ENCODE assay signal across 23 mouse cellular contexts in the genomic region with DNA sequence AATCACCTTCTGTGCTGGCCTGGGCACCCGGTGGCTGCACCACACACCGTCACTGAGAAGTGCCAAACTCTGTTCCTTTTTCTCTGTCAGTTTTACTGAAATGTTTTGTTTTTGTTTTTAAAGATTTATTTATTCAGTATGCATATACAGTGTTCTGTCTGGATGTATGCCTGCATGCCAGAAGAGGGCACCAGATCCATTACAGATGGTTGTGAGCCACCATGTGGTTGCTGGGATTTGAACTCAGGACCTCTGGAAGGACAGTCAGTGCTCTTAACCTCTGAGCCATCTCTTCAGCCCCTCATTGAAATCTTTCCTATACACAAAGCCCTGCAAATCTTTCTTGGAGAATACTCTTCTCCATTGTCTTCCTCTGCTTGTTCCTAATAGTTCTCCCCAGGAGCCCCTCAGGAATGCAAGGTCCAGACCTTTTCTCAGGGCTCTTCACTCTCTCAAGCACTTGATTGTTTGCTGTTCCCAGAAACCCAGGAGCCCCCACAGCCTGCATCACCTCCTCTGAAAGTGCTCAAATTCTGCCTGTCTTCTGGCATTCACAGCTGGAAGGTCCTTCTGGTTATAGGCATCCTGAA. TPM values are rescaled to one million over a fixed set of nuclear protein-coding genes. Genes with fewer than 3 reads are reported as not detected.
DNase-seq lines count a peak whose midpoint lies in the region; ATAC-seq and TF ChIP-seq lines count a peak whose summit lies in the region.
"Had no signal": no experiment of that assay in that cellular context is flagged by ENCODE, and none has a peak within 500 bp of the region (broad histone marks: within the 10 kb centered on the region; RNA-seq: fewer than 3 reads in every experiment).

No protein-coding gene starts in this region.

- H3K27ac ChIP-seq in intestine, postnatal 0 days (ENCODE audit: low read depth, low read length): no peak overlapping the region
- H3K27ac ChIP-seq in intestine, embryonic 16.5 days (ENCODE audit: low read length): no peak overlapping the region
- no peak overlapping the region for H3K27ac ChIP-seq in liver, embryonic 14.5 days
- no peak overlapping the region for H3K27ac ChIP-seq in liver, embryonic 11.5 days (ENCODE audit: low read depth, low read length)
- H3K27ac ChIP-seq in CH12.LX (ENCODE audit: insufficient read depth, low read depth) (no peak overlapping the region), MEL (ENCODE audit: control insufficient read depth, low read depth, low read length) (no peak overlapping the region)
- H3K27ac ChIP-seq: embryonic facial prominence, embryonic 10.5 days; forebrain, embryonic 13.5 days; heart, embryonic 10.5 days; hindbrain, embryonic 13.5 days had no signal

- H3K79me2 ChIP-seq in CH12.LX (replicated peaks; ENCODE audit: control insufficient read depth, extremely low read depth, insufficient read depth, poor library complexity, severe bottlenecking): no peaks in the 10 kb centered on the region
- H3K79me2 ChIP-seq in MEL (ENCODE audit: control insufficient read depth, insufficient read depth, low read length, poor library complexity): no peaks in the 10 kb centered on the region

- TF ChIP-seq CTCF in intestine, postnatal 0 days (IDR thresholded peaks at IDR 0.05; ENCODE audit: low read depth): peak; percentile 50
- TF ChIP-seq CTCF in liver, embryonic 14.5 days (IDR thresholded peaks at IDR 0.05; ENCODE audit: low read depth): peak; percentile 11; the same call in 1 of the 2 replicates
- TF ChIP-seq CTCF in CH12.LX (conservative IDR thresholded peaks at IDR 0.05 in 1 of 2, IDR thresholded peaks at IDR 0.05 in 1 of 2; ENCODE audit: low read depth in 2 of 2, low read length in 2 of 2): peak in 1 of 2 experiments; percentile 45; a peak in 2 of 4 replicates
- TF ChIP-seq CTCF in MEL (IDR thresholded peaks at IDR 0.05 in 2 of 3, conservative IDR thresholded peaks at IDR 0.05 in 1 of 3; ENCODE audit: control insufficient read depth in 1 of 3, insufficient read depth in 1 of 3, low read depth in 2 of 3, low read length in 3 of 3, poor library complexity in 1 of 3, severe bottlenecking in 1 of 3): peak in 1 of 3 experiments; percentile 47; a peak in 2 of 6 replicates

- 72% methylated on average over 2 of the region's 2 CpGs for WGBS in intestine, postnatal 0 days
- 72% methylated on average over 2 of the region's 2 CpGs for WGBS in intestine, embryonic 16.5 days
- 53% methylated on average over 2 of the region's 2 CpGs for WGBS in liver, embryonic 14.5 days (ENCODE audit: insufficient replicate concordance)
- WGBS in liver, embryonic 11.5 days: 74% methylated on average over 2 of the region's 2 CpGs

- no peak for DNase-seq in liver, embryonic 14.5 days (ENCODE audit: low read depth in 3 of 3, low spot score in 3 of 3)
- DNase-seq in liver, embryonic 11.5 days (ENCODE audit: low spot score): no peak
- no peak for DNase-seq in CH12.LX (ENCODE audit: extremely low read depth)
- no peak for DNase-seq in MEL (ENCODE audit: low read depth, low spot score)
- no peak for DNase-seq in adrenal gland, adult 2 months
- DNase-seq in retina, postnatal 1 day: no peak
- DNase-seq: adrenal gland, adult 8-10 months; adrenal gland, postnatal 36 days; cerebellum, adult 2 months; cerebellum, postnatal 10 days; gastrocnemius, postnatal 36 days; heart, adult 11 months; heart, postnatal 10 days; heart, postnatal 4 days had no signal

- no peak overlapping the region for H3K9ac ChIP-seq in intestine, postnatal 0 days (ENCODE audit: low read depth, low read length)
- H3K9ac ChIP-seq in intestine, embryonic 16.5 days (ENCODE audit: low read depth, low read length): no peak overlapping the region
- H3K9ac ChIP-seq in liver, embryonic 14.5 days (replicated peaks): no peak overlapping the region
- no peak overlapping the region for H3K9ac ChIP-seq in liver, embryonic 11.5 days (ENCODE audit: low read depth, low read length)
- no peak overlapping the region for H3K9ac ChIP-seq in CH12.LX (ENCODE audit: insufficient read depth, low read depth)
- no peak overlapping the region for H3K9ac ChIP-seq in MEL (ENCODE audit: control insufficient read depth, low read depth, low read length, poor library complexity, severe bottlenecking)
- H3K9ac ChIP-seq: forebrain, embryonic 13.5 days; hindbrain, embryonic 13.5 days had no signal

- no peak overlapping the region for H3K4me2 ChIP-seq in intestine, postnatal 0 days (replicated peaks; ENCODE audit: low read depth)
- H3K4me2 ChIP-seq in intestine, embryonic 16.5 days (ENCODE audit: low read depth, low read length): no peak overlapping the region
- no peak overlapping the region for H3K4me2 ChIP-seq in liver, embryonic 14.5 days (ENCODE audit: low read depth)
- no peak overlapping the region for H3K4me2 ChIP-seq in liver, embryonic 11.5 days
- no peak overlapping the region for H3K4me2 ChIP-seq in CH12.LX (ENCODE audit: insufficient read depth, low read depth, poor library complexity, severe bottlenecking)
- H3K4me2 ChIP-seq: forebrain, embryonic 13.5 days; hindbrain, embryonic 13.5 days had no signal

- in situ Hi-C loops in CH12.LX (cut with MboI; ENCODE audit: low pct_ligation_motif_present, low pct_unique_long_range_greater_than_20kb, low sequenced_read_pairs): no loop called here

- no peak for ATAC-seq in intestine, postnatal 0 days
- ATAC-seq in intestine, embryonic 16.5 days: no peak
- ATAC-seq in liver, embryonic 14.5 days (ENCODE audit: insufficient read depth): no peak
- ATAC-seq in liver, embryonic 11.5 days (replicated peaks; ENCODE audit: low FRiP score): no peak
- ATAC-seq: forebrain, embryonic 13.5 days had no signal

- dilution Hi-C loops in CH12.LX (cut with MboI; ENCODE audit: extremely low pct_ligation_motif_present, extremely low pct_unique_long_range_greater_than_20kb, low sequenced_read_pairs): no loop called here

- no peaks in the 10 kb centered on the region for H3K4me1 ChIP-seq in intestine, postnatal 0 days (replicated peaks; ENCODE audit: control insufficient read depth, insufficient read depth, low read length)
- no peaks in the 10 kb centered on the region for H3K4me1 ChIP-seq in intestine, embryonic 16.5 days (ENCODE audit: control insufficient read depth, insufficient read depth, low read length)
- no peaks in the 10 kb centered on the region for H3K4me1 ChIP-seq in liver, embryonic 14.5 days (replicated peaks; ENCODE audit: control insufficient read depth in 2 of 2, insufficient read depth in 2 of 2, low read length in 1 of 2)
- H3K4me1 ChIP-seq in liver, embryonic 11.5 days (replicated peaks; ENCODE audit: control insufficient read depth, insufficient read depth, low read length): no peaks in the 10 kb centered on the region
- H3K4me1 ChIP-seq in CH12.LX (ENCODE audit: control insufficient read depth in 1 of 2, insufficient read depth in 2 of 2): no peaks in the 10 kb centered on the region
- H3K4me1 ChIP-seq in MEL (ENCODE audit: control insufficient read depth in 1 of 2, insufficient read depth in 2 of 2, low read length in 2 of 2): no peaks in the 10 kb centered on the region
- H3K4me1 ChIP-seq: embryonic facial prominence, embryonic 10.5 days; forebrain, embryonic 13.5 days; heart, embryonic 10.5 days; hindbrain, embryonic 13.5 days had no signal

- TF ChIP-seq POLR2A in CH12.LX (IDR thresholded peaks at IDR 0.05; ENCODE audit: low read depth, low read length) (no peak), MEL (IDR thresholded peaks at IDR 0.05; ENCODE audit: control insufficient read depth in 1 of 2, insufficient read depth in 1 of 2, low read depth in 1 of 2, low read length in 2 of 2, poor library complexity in 1 of 2) (no peak)

- TF ChIP-seq RAD21 in CH12.LX (IDR thresholded peaks at IDR 0.05; ENCODE audit: low read depth, low read length): peak; percentile 36
- peak; percentile 47 for TF ChIP-seq RAD21 in MEL (IDR thresholded peaks at IDR 0.05; ENCODE audit: low read depth, low read length)

- peaks cover 3% of the 10 kb centered on the region; the same call in 1 of the 2 replicates for H3K9me3 ChIP-seq in intestine, postnatal 0 days (ENCODE audit: control insufficient read depth)
- H3K9me3 ChIP-seq in intestine, embryonic 16.5 days (ENCODE audit: control insufficient read depth, low read length): peaks cover 8% of the 10 kb centered on the region; the same call in 1 of the 2 replicates
- H3K9me3 ChIP-seq in liver, embryonic 14.5 days (ENCODE audit: control insufficient read depth, low read length): no peaks in the 10 kb centered on the region
- H3K9me3 ChIP-seq in liver, embryonic 11.5 days (ENCODE audit: control insufficient read depth, low read length): no peaks in the 10 kb centered on the region; the same call in 1 of the 2 replicates
- H3K9me3 ChIP-seq in CH12.LX (replicated peaks; ENCODE audit: low read length) (peaks cover 29% of the 10 kb centered on the region), MEL (replicated peaks; ENCODE audit: insufficient read depth, low read length) (no peaks in the 10 kb centered on the region)
- H3K9me3 ChIP-seq: heart, embryonic 10.5 days; hindbrain, embryonic 13.5 days had no signal

- H3K27me3 ChIP-seq in intestine, postnatal 0 days (replicated peaks; ENCODE audit: control insufficient read depth, insufficient read depth, low read length): no peaks in the 10 kb centered on the region
- H3K27me3 ChIP-seq in intestine, embryonic 16.5 days (replicated peaks; ENCODE audit: control insufficient read depth, insufficient read depth, low read length): no peaks in the 10 kb centered on the region
- H3K27me3 ChIP-seq in liver, embryonic 14.5 days (ENCODE audit: control insufficient read depth, insufficient read depth, low read length): no peaks in the 10 kb centered on the region
- no peaks in the 10 kb centered on the region; the same call in 1 of the 2 replicates for H3K27me3 ChIP-seq in liver, embryonic 11.5 days (replicated peaks; ENCODE audit: control insufficient read depth, insufficient read depth, low read length)
- H3K27me3 ChIP-seq in CH12.LX (replicated peaks): peaks cover 20% of the 10 kb centered on the region
- peaks cover 0 to 1% of the 10 kb centered on the region in 2 experiments; a peak in 2 of 4 replicates for H3K27me3 ChIP-seq in MEL (ENCODE audit: control insufficient read depth in 1 of 2, insufficient read depth in 2 of 2, low read length in 2 of 2)
- H3K27me3 ChIP-seq: forebrain, embryonic 13.5 days; hindbrain, embryonic 13.5 days had no signal

- no peak overlapping the region for H3K4me3 ChIP-seq in intestine, postnatal 0 days (ENCODE audit: low read depth, low read length)
- H3K4me3 ChIP-seq in intestine, embryonic 16.5 days (ENCODE audit: low read length): no peak overlapping the region
- H3K4me3 ChIP-seq in liver, embryonic 14.5 days (ENCODE audit: insufficient read depth in 1 of 2, low read depth in 2 of 2, low read length in 2 of 2): no peak overlapping the region
- H3K4me3 ChIP-seq in liver, embryonic 11.5 days (ENCODE audit: low read depth, low read length): no peak overlapping the region
- H3K4me3 ChIP-seq in CH12.LX (replicated peaks in 1 of 3; ENCODE audit: low read depth in 2 of 3, low read length in 2 of 3, poor library complexity in 1 of 3) (no peak overlapping the region), MEL (ENCODE audit: control insufficient read depth in 1 of 2, insufficient read depth in 1 of 2, low read depth in 2 of 2, low read length in 2 of 2) (no peak overlapping the region)
- H3K4me3 ChIP-seq: embryonic facial prominence, embryonic 10.5 days; forebrain, embryonic 13.5 days; heart, embryonic 10.5 days; hindbrain, embryonic 13.5 days had no signal

- H3K36me3 ChIP-seq in intestine, postnatal 0 days (ENCODE audit: control insufficient read depth, insufficient read depth): peaks cover 19% of the 10 kb centered on the region
- peaks cover 6% of the 10 kb centered on the region for H3K36me3 ChIP-seq in intestine, embryonic 16.5 days (ENCODE audit: control insufficient read depth, insufficient read depth, low read length)
- no peaks in the 10 kb centered on the region for H3K36me3 ChIP-seq in liver, embryonic 14.5 days (replicated peaks; ENCODE audit: control insufficient read depth, insufficient read depth, low read depth)
- no peaks in the 10 kb centered on the region for H3K36me3 ChIP-seq in liver, embryonic 11.5 days (ENCODE audit: control insufficient read depth, insufficient read depth, low read length)
- H3K36me3 ChIP-seq in CH12.LX (replicated peaks in 1 of 2; ENCODE audit: control insufficient read depth in 1 of 2, insufficient read depth in 1 of 2, low read length in 1 of 2) (no peaks in the 10 kb centered on the region), MEL (ENCODE audit: control insufficient read depth in 1 of 2, insufficient read depth in 2 of 2, low read length in 2 of 2) (no peaks in the 10 kb centered on the region)
- H3K36me3 ChIP-seq: embryonic facial prominence, embryonic 10.5 days; G1E; heart, embryonic 10.5 days; hindbrain, embryonic 13.5 days had no signal

- no peak for TF ChIP-seq EP300 in liver, embryonic 14.5 days (IDR thresholded peaks at IDR 0.05; ENCODE audit: low read depth)
- TF ChIP-seq EP300 in CH12.LX (IDR thresholded peaks at IDR 0.05; ENCODE audit: low read length): no peak
- TF ChIP-seq EP300 in MEL (IDR thresholded peaks at IDR 0.05; ENCODE audit: low read depth in 1 of 2, low read length in 2 of 2): no peak

RNA-seq across cellular contexts. Expression of gene B4galnt2, which starts 24.1 kb away (rescaled TPM):
- 18.2 and 21.1 TPM in 2 replicates for polyA plus RNA-seq in intestine, postnatal 0 days (2015; fragmentation: Nextera tagmentation; extraction: Ambion mirVana)
- polyA plus RNA-seq in intestine, embryonic 16.5 days (2015; fragmentation: Nextera tagmentation; extraction: Ambion mirVana): 41.8 and 44.3 TPM in 2 replicates
- 0.02 TPM in 2 replicates for polyA plus RNA-seq in liver, embryonic 14.5 days (2012; rRNA removed)
- polyA plus RNA-seq in liver, embryonic 14.5 days (2014; fragmentation: Nextera tagmentation; extraction: Ambion mirVana): 0.09 TPM in 1 of 2 replicates, not detected in the other
- polyA plus RNA-seq in liver, embryonic 11.5 days (2014; fragmentation: Nextera tagmentation; extraction: Ambion mirVana): 0.34 and 0.51 TPM in 2 replicates
- total RNA-seq in CH12.LX (2012; rRNA removed) (0.25 and 0.34 TPM in 2 replicates), CH12.LX (2014; rRNA removed) (0.42 and 0.53 TPM in 2 replicates), MEL (2012; rRNA removed) (0.15 and 0.16 TPM in 2 replicates)
- polyA plus RNA-seq in CH12.LX (2012; ENCODE audit: insufficient read length, low read depth) (1.9 and 2.0 TPM in 2 replicates), MEL (2012; ENCODE audit: insufficient read depth in 1 of 2, insufficient read length in 2 of 2, low read depth in 1 of 2, low replicate concordance in 2 of 2, missing spikeins in 1 of 2) (1 to 10 TPM in 1 of 2 experiments, not detected in 1; 4.5 TPM)
- not detected for total RNA-seq in adrenal gland, adult 2 months (2021)
- polyA plus RNA-seq in adrenal gland, adult 2 months (2012; rRNA removed): 0.06 TPM in 1 of 2 replicates, not detected in the other
- total RNA-seq: adrenal gland, adult 8-10 months; adrenal gland, postnatal 36 days; gastrocnemius, adult 8-10 months; gastrocnemius, postnatal 36 days; heart, postnatal 10 days; heart, postnatal 4 days had no signal
- polyA plus RNA-seq: cerebellum, adult 2 months; embryonic facial prominence, embryonic 14.5 days; forebrain, embryonic 13.5 days; G1E; hindbrain, embryonic 13.5 days had no signal

RNA-seq across cellular contexts. Expression of gene Abi3, which starts 48.3 kb away (rescaled TPM):
- 7.5 and 8.1 TPM in 2 replicates for polyA plus RNA-seq in intestine, postnatal 0 days (2015; fragmentation: Nextera tagmentation; extraction: Ambion mirVana)
- polyA plus RNA-seq in intestine, embryonic 16.5 days (2015; fragmentation: Nextera tagmentation; extraction: Ambion mirVana): 8.7 and 10.3 TPM in 2 replicates
- 4.9 and 6.2 TPM in 2 replicates for polyA plus RNA-seq in liver, embryonic 14.5 days (2012; rRNA removed)
- polyA plus RNA-seq in liver, embryonic 14.5 days (2014; fragmentation: Nextera tagmentation; extraction: Ambion mirVana): 2.3 and 3.8 TPM in 2 replicates
- 6.4 and 7.9 TPM in 2 replicates for polyA plus RNA-seq in liver, embryonic 11.5 days (2014; fragmentation: Nextera tagmentation; extraction: Ambion mirVana)
- total RNA-seq in CH12.LX (2012; rRNA removed) (31.4 and 33.5 TPM in 2 replicates), CH12.LX (2014; rRNA removed) (24.4 and 25.9 TPM in 2 replicates), MEL (2012; rRNA removed) (3.2 and 3.3 TPM in 2 replicates)
- polyA plus RNA-seq in CH12.LX (2012; ENCODE audit: insufficient read length, low read depth) (54.9 and 74.5 TPM in 2 replicates), MEL (2012; ENCODE audit: insufficient read depth in 1 of 2, insufficient read length in 2 of 2, low read depth in 1 of 2, low replicate concordance in 2 of 2, missing spikeins in 1 of 2) (10 to 100 TPM in 1 of 2 experiments, not detected in 1; 15.4 TPM)
- total RNA-seq in adrenal gland, adult 2 months (2021): 10 to 100 TPM; 11.9 to 12.3 TPM
- polyA plus RNA-seq in adrenal gland, adult 2 months (2012; rRNA removed): 55.2 and 62.6 TPM in 2 replicates

RNA-seq across cellular contexts. Expression of gene Gngt2, which starts 53.5 kb away (rescaled TPM):
- polyA plus RNA-seq in intestine, postnatal 0 days (2015; fragmentation: Nextera tagmentation; extraction: Ambion mirVana): 19.9 and 23.2 TPM in 2 replicates
- polyA plus RNA-seq in intestine, embryonic 16.5 days (2015; fragmentation: Nextera tagmentation; extraction: Ambion mirVana): 17.3 and 17.4 TPM in 2 replicates
- 6.9 and 13.0 TPM in 2 replicates for polyA plus RNA-seq in liver, embryonic 14.5 days (2012; rRNA removed)
- polyA plus RNA-seq in liver, embryonic 14.5 days (2014; fragmentation: Nextera tagmentation; extraction: Ambion mirVana): 16.5 and 17.5 TPM in 2 replicates
- polyA plus RNA-seq in liver, embryonic 11.5 days (2014; fragmentation: Nextera tagmentation; extraction: Ambion mirVana): 19.5 and 22.3 TPM in 2 replicates
- total RNA-seq in CH12.LX (2012; rRNA removed) (133 and 143 TPM in 2 replicates), CH12.LX (2014; rRNA removed) (157 and 162 TPM in 2 replicates), MEL (2012; rRNA removed) (23.5 and 24.0 TPM in 2 replicates)
- polyA plus RNA-seq in CH12.LX (2012; ENCODE audit: insufficient read length, low read depth) (136 and 140 TPM in 2 replicates), MEL (2012; ENCODE audit: insufficient read depth in 1 of 2, insufficient read length in 2 of 2, low read depth in 1 of 2, low replicate concordance in 2 of 2, missing spikeins in 1 of 2) (10 to 100 TPM in 1 of 2 experiments, not detected in 1; 25.9 TPM)
- 10 to 100 TPM; 21.4 to 30.4 TPM for total RNA-seq in adrenal gland, adult 2 months (2021)
- 1.3 and 1.4 TPM in 2 replicates for polyA plus RNA-seq in adrenal gland, adult 2 months (2012; rRNA removed)
